Mouse (Mus musculus): ENCODE measurements around the gene Ampd2. TPM values are rescaled to one million over a fixed set of nuclear protein-coding genes. Genes with fewer than 3 reads are reported as not detected.

Ampd2 gene
- polyA plus RNA-seq, 1 experiment from 2014 or later: 64.3 TPM

DNA sequence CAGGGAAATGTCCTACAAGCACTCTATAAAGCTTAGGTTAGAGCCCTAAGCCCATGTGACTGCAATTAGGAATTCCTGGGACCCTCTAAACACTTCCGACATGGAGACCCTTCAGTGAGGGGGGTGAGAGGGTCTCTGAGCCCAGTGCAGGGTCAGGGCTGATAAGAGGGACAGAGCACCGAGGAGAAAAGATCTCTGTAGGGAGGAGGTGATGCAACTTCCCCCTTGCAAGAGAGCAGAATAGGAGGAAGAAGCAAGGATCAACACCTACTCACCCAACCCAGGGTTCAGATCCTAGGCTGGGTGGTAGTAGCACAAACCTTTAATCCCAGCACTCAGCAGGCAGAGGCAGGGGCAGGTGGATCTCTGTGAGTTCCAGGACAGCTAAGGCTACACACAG is 3.3 kb downstream of the Ampd2 start:
- Histone ChIP-seq H3K9me3 (ENCODE audit: control insufficient read depth, low read length) (no peaks in the 10 kb centered on the region), H3K4me3 (replicated peaks; ENCODE audit: low read length) (no peak overlapping the region), H3K9ac (replicated peaks; ENCODE audit: low read depth, low read length) (no peak overlapping the region), H3K27me3 (replicated peaks; ENCODE audit: control insufficient read depth, insufficient read depth, low read length) (no peaks in the 10 kb centered on the region), H3K4me1 (replicated peaks; ENCODE audit: control insufficient read depth, insufficient read depth, low read length) (peaks cover 43% of the 10 kb centered on the region), H3K4me2 (ENCODE audit: low read length) (no peak overlapping the region), H3K27ac (ENCODE audit: low read length) (no peak overlapping the region), H3K36me3 (ENCODE audit: control insufficient read depth, insufficient read depth) (0 out of 2 replicates have a peak, but pooled peaks cover 3% of the 10 kb centered on the region)
- no peak for ATAC-seq
- 69% methylated on average over 2 of the region's 2 CpGs for WGBS

DNA sequence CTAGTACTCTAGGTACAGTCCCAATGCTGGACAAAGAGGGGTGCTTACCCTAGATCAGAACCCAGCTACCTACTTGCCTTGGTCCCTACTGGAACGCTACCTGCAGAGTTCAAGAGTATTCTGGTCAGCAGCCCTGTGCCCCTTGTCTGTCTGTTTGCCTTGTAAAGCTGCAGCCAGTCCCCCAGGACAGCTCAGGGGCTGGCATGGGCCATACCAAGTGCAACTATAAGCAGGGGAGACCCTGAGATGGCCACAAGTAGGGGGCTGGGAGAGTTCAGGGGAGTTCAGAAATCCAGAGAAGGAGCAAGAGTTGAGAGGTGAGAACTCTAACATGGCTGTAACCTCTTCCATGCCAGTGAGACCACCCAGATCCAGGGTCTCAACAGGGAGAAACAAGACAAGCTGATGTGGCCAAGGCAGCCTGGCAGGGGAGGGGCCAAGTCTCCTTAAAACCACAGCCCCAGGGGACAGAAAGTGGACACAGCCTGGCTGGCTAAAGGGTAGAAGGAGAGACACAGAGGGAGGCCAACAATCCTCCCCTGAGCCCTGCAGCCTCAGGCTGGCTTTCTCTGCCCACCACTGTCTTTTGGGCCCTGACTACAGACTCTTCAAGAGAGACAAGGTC is 4.1 kb downstream of the Ampd2 start:
- Histone ChIP-seq H3K9me3 (ENCODE audit: control insufficient read depth, low read length) (no peaks in the 10 kb centered on the region), H3K27me3 (replicated peaks; ENCODE audit: control insufficient read depth, insufficient read depth, low read length) (no peaks in the 10 kb centered on the region), H3K27ac (ENCODE audit: low read length) (no peak overlapping the region), H3K9ac (replicated peaks; ENCODE audit: low read depth, low read length) (no peak overlapping the region), H3K4me2 (ENCODE audit: low read length) (no peak overlapping the region; the same call in 1 of the 2 replicates), H3K36me3 (ENCODE audit: control insufficient read depth, insufficient read depth) (peaks cover 3% of the 10 kb centered on the region; the same call in 1 of the 2 replicates), H3K4me3 (replicated peaks; ENCODE audit: low read length) (no peak overlapping the region), H3K4me1 (replicated peaks; ENCODE audit: control insufficient read depth, insufficient read depth, low read length) (peaks cover 43% of the 10 kb centered on the region)
- no peak for ATAC-seq
- 78% methylated on average over 1 of the region's 1 CpGs for WGBS

DNA sequence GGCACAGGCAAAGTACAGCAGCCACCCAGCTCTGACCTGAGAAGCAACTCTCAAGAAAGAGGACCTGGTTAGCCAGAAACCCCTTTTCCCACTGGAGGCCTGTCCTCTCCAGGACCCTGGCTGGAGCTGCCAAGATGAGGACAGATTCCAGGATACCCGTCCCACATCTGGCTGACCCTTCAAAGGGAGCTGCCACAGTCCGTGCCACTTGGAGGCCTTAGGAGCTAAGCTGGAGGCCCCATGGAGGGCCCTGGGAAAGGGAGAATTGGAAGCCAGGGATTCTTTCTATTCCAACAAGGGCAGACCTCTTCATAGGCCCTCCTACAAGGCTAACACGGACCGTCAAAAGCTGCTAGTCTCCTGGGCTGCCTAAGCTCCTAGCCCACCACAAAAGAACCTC is 4.8 kb downstream of the Ampd2 start:
- H3K4me3 ChIP-seq (replicated peaks; ENCODE audit: low read length): no peak overlapping the region
- ATAC-seq: no peak

DNA sequence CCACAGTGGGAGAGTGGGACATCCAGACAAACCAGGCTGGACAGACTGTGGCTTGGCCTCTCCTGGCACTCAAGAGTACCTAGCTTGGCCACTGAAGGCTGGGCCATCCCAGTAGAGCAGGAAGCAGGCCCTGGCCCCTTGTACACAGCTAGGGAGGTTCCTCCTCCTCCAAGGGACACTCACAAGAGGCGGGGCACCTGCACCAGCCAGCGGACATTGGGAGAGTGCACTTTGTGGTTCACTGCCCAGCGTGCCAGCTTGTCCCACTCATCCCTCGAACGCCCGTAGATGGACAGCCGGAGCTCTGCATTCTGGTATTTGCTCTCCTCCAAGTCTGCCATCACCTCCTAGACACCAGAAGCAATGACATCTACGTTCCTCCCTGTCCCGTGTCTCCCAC is 9.6 kb downstream of the Ampd2 start:
- WGBS: 95% methylated on average over 9 of the region's 9 CpGs

More for the DNA sequence above, 4.8 kb downstream of the Ampd2 start:
- Histone ChIP-seq H3K27me3 (replicated peaks; ENCODE audit: control insufficient read depth, insufficient read depth, low read length) (no peaks in the 10 kb centered on the region), H3K4me2 (ENCODE audit: low read length) (no peak overlapping the region), H3K36me3 (ENCODE audit: control insufficient read depth, insufficient read depth) (peaks cover 6% of the 10 kb centered on the region), H3K4me1 (replicated peaks; ENCODE audit: control insufficient read depth, insufficient read depth, low read length) (peaks cover 41% of the 10 kb centered on the region), H3K27ac (ENCODE audit: low read length) (no peak overlapping the region), H3K9ac (replicated peaks; ENCODE audit: low read depth, low read length) (no peak overlapping the region; the same call in 1 of the 2 replicates), H3K9me3 (ENCODE audit: control insufficient read depth, low read length) (no peaks in the 10 kb centered on the region)
- 42% methylated on average over 4 of the region's 4 CpGs for WGBS

DNA sequence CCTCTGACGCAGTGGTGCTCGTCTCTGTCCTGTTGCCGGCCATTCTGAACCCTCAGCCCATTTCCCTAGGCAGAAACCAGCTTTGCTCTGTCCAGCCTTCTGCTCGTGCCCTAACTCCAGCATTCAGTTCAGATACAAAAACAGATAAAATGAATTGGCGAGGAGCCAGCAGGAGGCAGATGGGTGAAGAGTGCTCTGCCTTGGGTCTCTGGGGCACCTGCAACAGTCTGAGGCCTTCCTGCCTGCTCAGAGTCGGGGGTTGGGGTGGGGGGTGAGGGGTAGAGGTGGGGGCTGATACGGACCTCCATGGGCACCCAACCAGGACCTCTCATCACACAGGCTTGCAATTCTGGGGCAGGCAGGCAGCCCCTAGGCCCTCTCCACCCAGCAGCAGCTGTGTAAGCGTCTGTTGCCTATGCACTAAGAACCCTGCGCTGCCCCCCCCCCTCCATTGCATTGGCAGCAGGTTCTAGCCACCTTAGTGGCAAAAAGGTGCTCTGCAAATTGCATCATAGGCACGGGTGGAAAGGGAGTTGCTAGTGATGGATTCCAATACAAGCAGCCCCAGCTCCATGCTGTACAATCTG is 13.4 kb downstream of the Ampd2 start:
- H3K4me3 ChIP-seq (replicated peaks; ENCODE audit: low read length): no peak overlapping the region
- no peak overlapping the region for H3K27ac ChIP-seq (ENCODE audit: low read length)
- peaks cover 6% of the 10 kb centered on the region for H3K4me1 ChIP-seq (replicated peaks; ENCODE audit: control insufficient read depth, insufficient read depth, low read length)
- no peak overlapping the region for H3K4me2 ChIP-seq (ENCODE audit: low read length)
- WGBS: 60% methylated on average over 9 of the region's 10 CpGs
- peak; percentile 47; the same call in 1 of the 2 replicates for ATAC-seq
- H3K9ac ChIP-seq (replicated peaks; ENCODE audit: low read depth, low read length): no peak overlapping the region
- peaks cover 5% of the 10 kb centered on the region for H3K36me3 ChIP-seq (ENCODE audit: control insufficient read depth, insufficient read depth)
- no peaks in the 10 kb centered on the region for H3K27me3 ChIP-seq (replicated peaks; ENCODE audit: control insufficient read depth, insufficient read depth, low read length)
- no peaks in the 10 kb centered on the region for H3K9me3 ChIP-seq (ENCODE audit: control insufficient read depth, low read length)

More for the DNA sequence above, 9.6 kb downstream of the Ampd2 start:
- no peak overlapping the region for H3K9ac ChIP-seq (replicated peaks; ENCODE audit: low read depth, low read length)
- peaks cover 8% of the 10 kb centered on the region for H3K36me3 ChIP-seq (ENCODE audit: control insufficient read depth, insufficient read depth)
- no peak for ATAC-seq
- no peak overlapping the region for H3K4me3 ChIP-seq (replicated peaks; ENCODE audit: low read length)
- no peak overlapping the region for H3K27ac ChIP-seq (ENCODE audit: low read length)
- no peaks in the 10 kb centered on the region for H3K9me3 ChIP-seq (ENCODE audit: control insufficient read depth, low read length)
- no peak overlapping the region for H3K4me2 ChIP-seq (ENCODE audit: low read length)
- H3K4me1 ChIP-seq (replicated peaks; ENCODE audit: control insufficient read depth, insufficient read depth, low read length): peaks cover 6% of the 10 kb centered on the region
- H3K27me3 ChIP-seq (replicated peaks; ENCODE audit: control insufficient read depth, insufficient read depth, low read length): no peaks in the 10 kb centered on the region

DNA sequence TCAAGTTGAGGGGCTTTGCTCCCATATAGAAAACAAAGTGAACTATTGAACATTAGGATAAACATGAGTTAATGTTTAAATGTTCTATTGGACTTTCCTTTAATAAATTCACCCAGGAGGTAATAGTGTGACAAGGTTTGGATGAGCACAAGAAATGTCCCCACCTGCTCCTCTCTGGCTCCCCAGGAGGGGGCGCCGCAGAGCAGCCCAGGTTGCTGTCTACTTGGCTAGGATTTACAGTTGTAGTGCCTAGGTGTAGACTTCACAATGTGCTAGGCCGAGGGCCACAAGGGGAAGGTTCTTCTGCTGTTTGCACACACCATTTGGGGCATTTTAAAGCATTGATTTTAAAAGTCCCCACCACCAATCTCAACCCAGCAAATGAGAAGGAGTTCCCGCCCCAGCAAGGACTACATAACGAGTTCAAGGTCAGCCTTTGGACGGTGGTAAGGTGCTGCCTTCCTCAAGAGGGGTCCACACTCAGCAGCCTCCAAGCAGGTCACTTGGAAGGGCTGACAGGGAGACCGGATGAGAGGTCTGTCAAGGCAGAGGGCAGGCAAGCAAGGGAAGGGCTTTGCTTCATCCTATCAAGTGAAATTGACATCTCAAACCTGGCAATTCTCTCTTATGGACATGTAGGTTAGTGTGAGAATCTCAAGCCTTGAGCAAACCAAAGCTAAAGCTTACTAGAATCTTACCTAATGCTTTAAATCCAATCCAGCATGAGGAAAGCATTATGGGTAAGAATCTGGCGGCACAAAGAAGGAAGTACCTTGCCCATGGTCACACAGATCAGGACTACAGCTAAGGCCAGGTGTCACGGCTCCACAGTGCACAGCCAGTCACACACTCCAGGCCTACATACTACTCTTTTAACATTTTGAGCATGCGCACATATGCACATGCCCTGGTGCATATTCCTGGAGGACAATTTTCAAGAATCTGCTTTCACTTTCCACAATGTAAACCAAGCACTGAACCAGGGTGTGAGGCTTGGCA is 15.9 kb downstream of the Ampd2 start:
- no peak overlapping the region for H3K27ac ChIP-seq (ENCODE audit: low read length)
- H3K4me1 ChIP-seq (replicated peaks; ENCODE audit: control insufficient read depth, insufficient read depth, low read length): peaks cover 6% of the 10 kb centered on the region
- no peak for ATAC-seq
- H3K27me3 ChIP-seq (replicated peaks; ENCODE audit: control insufficient read depth, insufficient read depth, low read length): no peaks in the 10 kb centered on the region
- no peaks in the 10 kb centered on the region for H3K9me3 ChIP-seq (ENCODE audit: control insufficient read depth, low read length)
- H3K4me3 ChIP-seq (replicated peaks; ENCODE audit: low read length): no peak overlapping the region
- H3K9ac ChIP-seq (replicated peaks; ENCODE audit: low read depth, low read length): no peak overlapping the region
- peaks cover 2% of the 10 kb centered on the region for H3K36me3 ChIP-seq (ENCODE audit: control insufficient read depth, insufficient read depth)
- H3K4me2 ChIP-seq (ENCODE audit: low read length): no peak overlapping the region
- WGBS: 70% methylated on average over 10 of the region's 10 CpGs

DNA sequence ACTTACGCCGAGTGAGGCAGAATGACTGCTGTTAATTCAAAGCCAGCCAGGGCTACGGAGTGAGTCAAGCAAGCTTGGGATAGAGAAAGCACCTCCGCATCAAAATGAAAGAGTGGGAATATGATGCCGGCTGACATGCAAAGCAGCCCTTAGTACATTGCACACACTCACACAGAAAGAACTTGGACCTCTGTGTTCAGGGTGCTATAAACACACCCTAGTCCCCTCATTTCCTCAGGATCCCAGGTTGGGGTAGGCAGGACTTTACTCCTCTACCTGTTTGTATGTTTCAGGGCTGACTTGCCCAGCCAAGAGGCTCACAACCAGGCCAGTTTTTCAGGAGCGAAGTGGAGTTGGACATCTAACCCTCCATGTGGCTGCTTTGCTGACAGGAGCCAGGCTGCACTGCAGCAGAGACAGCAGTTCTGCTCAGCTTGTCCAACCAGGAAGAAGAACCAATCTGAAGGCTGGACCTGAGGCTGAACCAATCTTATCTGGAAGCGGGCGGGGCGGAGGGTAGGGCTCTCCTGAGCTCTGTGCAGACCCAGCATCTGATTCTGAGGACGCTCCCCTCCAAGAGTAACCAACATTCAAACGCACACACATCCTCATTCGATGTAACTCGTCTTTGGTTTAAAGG is 17.1 kb downstream of the Ampd2 start:
- no peak for ATAC-seq
- H3K9me3 ChIP-seq (ENCODE audit: control insufficient read depth, low read length): no peaks in the 10 kb centered on the region
- WGBS: 80% methylated on average over 13 of the region's 13 CpGs
- H3K36me3 ChIP-seq (ENCODE audit: control insufficient read depth, insufficient read depth): no peaks in the 10 kb centered on the region; the same call in none of the 2 replicates
- H3K27me3 ChIP-seq (replicated peaks; ENCODE audit: control insufficient read depth, insufficient read depth, low read length): no peaks in the 10 kb centered on the region
- H3K4me1 ChIP-seq (replicated peaks; ENCODE audit: control insufficient read depth, insufficient read depth, low read length): peaks cover 6% of the 10 kb centered on the region
- H3K27ac ChIP-seq (ENCODE audit: low read length): no peak overlapping the region
- H3K4me3 ChIP-seq (replicated peaks; ENCODE audit: low read length): no peak overlapping the region
- H3K9ac ChIP-seq (replicated peaks; ENCODE audit: low read depth, low read length): no peak overlapping the region
- H3K4me2 ChIP-seq (ENCODE audit: low read length): no peak overlapping the region

DNA sequence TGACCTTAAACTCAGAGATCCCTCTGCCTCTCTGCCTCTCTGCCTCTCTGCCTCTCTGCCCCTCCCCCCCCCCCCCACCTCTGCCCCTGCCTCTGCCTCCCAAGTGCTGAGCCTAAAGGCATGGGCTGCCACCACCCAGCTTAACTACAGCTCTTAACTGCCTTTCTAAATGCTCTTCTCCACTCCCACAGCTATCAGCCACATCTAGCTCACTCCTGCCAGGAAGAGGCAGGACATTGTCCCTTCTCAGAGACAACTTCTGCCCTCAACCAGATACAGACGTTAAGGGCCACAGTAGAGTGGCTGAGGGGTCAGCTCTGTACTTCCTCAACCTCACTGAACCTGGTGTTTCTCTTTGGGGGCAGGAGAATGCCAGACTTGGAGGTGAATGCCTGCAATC is 17.6 kb downstream of the Ampd2 start:
- Histone ChIP-seq H3K36me3 (ENCODE audit: control insufficient read depth, insufficient read depth) (no peaks in the 10 kb centered on the region; the same call in 1 of the 2 replicates), H3K9me3 (ENCODE audit: control insufficient read depth, low read length) (no peaks in the 10 kb centered on the region), H3K27me3 (replicated peaks; ENCODE audit: control insufficient read depth, insufficient read depth, low read length) (no peaks in the 10 kb centered on the region), H3K4me2 (ENCODE audit: low read length) (no peak overlapping the region), H3K4me1 (replicated peaks; ENCODE audit: control insufficient read depth, insufficient read depth, low read length) (peaks cover 6% of the 10 kb centered on the region), H3K9ac (replicated peaks; ENCODE audit: low read depth, low read length) (no peak overlapping the region), H3K4me3 (replicated peaks; ENCODE audit: low read length) (no peak overlapping the region), H3K27ac (ENCODE audit: low read length) (no peak overlapping the region)
- 52% methylated on average over 1 of the region's 1 CpGs for WGBS
- no peak for ATAC-seq
